Mouse (Mus musculus) neural tube, embryonic 13.5 days (tissue): Measurements from ENCODE around the gene Mtnr1b. TPM values are rescaled to one million over a fixed set of nuclear protein-coding genes. Genes with fewer than 3 reads are reported as not detected.

Experiments used
- ATAC-seq: fragments of 200-750 bp; cut with Nextera tagmentation; 2 replicates; pipeline ENCODE4 v1.8.0; 2017; ENCODE audit warnings: low read depth, mild to moderate bottlenecking, moderate TSS enrichment, moderate library complexity
- H3K27ac ChIP-seq: fragments of 300-500 bp; sonication (generic); replicated peaks from 2 replicates; pipeline ENCODE4 v1.5.1; 2015; ENCODE audit warnings: moderate library complexity, mild to moderate bottlenecking, inconsistent platforms
- H3K27me3 ChIP-seq: fragments of 300-500 bp; sonication (generic); 2 replicates; pipeline ENCODE4 v1.6.1; 2015; ENCODE audit warnings: mild to moderate bottlenecking, inconsistent platforms
- H3K36me3 ChIP-seq: fragments of 300-500 bp; sonication (generic); 2 replicates; pipeline ENCODE4 v1.6.1; 2015; ENCODE audit warnings: mild to moderate bottlenecking, inconsistent platforms
- H3K4me1 ChIP-seq: fragments of 300-500 bp; sonication (generic); replicated peaks from 2 replicates; pipeline ENCODE4 v1.6.1; 2015; ENCODE audit warnings: inconsistent platforms
- H3K4me2 ChIP-seq: fragments of 300-500 bp; sonication (generic); 2 replicates; pipeline ENCODE4 v1.6.1; 2015; ENCODE audit warnings: inconsistent platforms, mild to moderate bottlenecking, moderate library complexity
- H3K4me3 ChIP-seq: fragments of 300-500 bp; sonication (generic); 2 replicates; pipeline ENCODE4 v1.5.1; 2015; ENCODE audit warnings: mild to moderate bottlenecking, inconsistent platforms
- H3K9ac ChIP-seq: fragments of 300-500 bp; sonication (generic); 2 replicates; pipeline ENCODE4 v1.6.1; 2015; ENCODE audit warnings: moderate library complexity, mild to moderate bottlenecking, inconsistent platforms
- H3K9me3 ChIP-seq: fragments of 300-500 bp; sonication (generic); 2 replicates; pipeline ENCODE4 v1.6.1; 2016; ENCODE audit warnings: inconsistent platforms
- WGBS: fragments of 180-500 bp; shearing (Covaris S2); methylation state at CpG from one replicate; pipeline ENCODE4 v1.1.7; 2015; 5-methylcytosine and 5-hydroxymethylcytosine counted together
- polyA plus RNA-seq: library from polyadenylated mRNA; unstranded; fragments of >200 nt; fragmentation: Nextera tagmentation; extraction: Ambion mirVana; gene quantifications from 2 replicates; pipeline ENCODE4 v1.2.1, GENCODE M21; 2015

The Mtnr1b gene
- polyA plus RNA-seq, 1 experiment from 2014 or later: not detected

DNA sequence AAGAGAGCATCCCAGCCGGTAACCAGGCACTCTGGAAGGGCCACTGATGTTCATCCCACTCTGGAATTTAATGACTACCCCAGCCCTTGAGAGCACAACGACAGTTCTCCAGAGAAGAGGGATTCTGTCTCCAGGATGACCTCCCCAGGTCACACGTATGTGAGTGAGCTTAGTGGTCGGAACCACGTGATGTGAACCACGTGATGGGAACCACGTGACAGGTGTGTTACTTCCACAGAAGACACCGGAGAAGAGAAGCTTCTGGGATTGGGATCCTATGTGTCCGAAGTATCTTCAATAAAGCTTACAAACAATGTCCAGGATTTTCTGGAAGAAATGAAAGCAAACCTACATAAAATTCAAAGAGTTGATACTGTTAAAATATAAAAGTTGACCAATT is 82.3 kb downstream of the Mtnr1b start:
- Histone ChIP-seq H3K4me1 (no peaks in the 10 kb centered on the region), H3K4me2 (no peak overlapping the region), H3K9ac (no peak overlapping the region), H3K36me3 (no peaks in the 10 kb centered on the region), H3K4me3 (no peak overlapping the region), H3K27ac (no peak overlapping the region), H3K9me3 (no peaks in the 10 kb centered on the region), H3K27me3 (no peaks in the 10 kb centered on the region)
- 88% methylated on average over 9 of the region's 9 CpGs for WGBS
- ATAC-seq: no peak

DNA sequence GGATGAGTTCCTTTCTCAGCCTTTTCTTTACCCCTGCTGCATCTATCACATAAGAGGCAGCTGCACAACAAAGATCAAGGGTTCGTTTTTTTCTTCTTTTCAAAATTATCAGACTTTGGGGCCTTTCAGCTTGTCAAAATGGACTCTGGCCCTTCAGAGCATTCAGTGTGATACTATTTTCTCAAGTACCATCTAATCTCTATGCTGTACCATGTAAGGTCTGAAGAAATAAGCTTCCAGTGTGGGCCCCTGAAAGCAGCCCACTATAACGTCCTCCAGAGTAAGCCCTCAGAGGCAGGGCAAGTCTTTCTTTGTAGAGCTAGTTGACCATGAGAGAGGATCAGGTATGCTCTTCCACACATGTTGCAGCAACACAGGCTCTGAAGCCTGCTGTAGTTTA is 87.7 kb downstream of the Mtnr1b start:
- H3K4me1 ChIP-seq: no peaks in the 10 kb centered on the region
- WGBS: 75% methylated on average over 2 of the region's 2 CpGs
- H3K27ac ChIP-seq: no peak overlapping the region
- ATAC-seq: no peak
- no peak overlapping the region for H3K4me2 ChIP-seq
- H3K36me3 ChIP-seq: no peaks in the 10 kb centered on the region
- no peak overlapping the region for H3K9ac ChIP-seq
- H3K4me3 ChIP-seq: no peak overlapping the region
- H3K27me3 ChIP-seq: no peaks in the 10 kb centered on the region
- no peaks in the 10 kb centered on the region for H3K9me3 ChIP-seq

DNA sequence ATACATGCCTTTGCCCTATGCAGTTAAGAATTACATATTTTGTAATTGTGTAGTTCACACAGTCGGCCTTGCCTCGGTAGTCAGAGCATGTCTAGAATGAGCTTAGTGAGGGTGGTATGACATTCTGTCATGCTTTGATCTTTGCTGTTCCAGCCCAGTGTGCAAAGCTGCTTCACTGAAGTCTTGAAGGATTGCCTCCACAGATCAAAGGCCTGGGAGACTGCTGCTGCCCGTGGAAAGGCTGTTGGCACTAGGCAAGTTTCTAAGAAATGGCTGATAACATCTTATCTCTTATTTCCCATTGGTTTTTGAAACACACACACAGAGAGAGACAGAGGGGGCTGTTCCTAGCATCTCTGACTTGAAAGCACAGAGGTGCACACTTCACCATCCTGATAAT is 88.2 kb downstream of the Mtnr1b start:
- no peaks in the 10 kb centered on the region for H3K9me3 ChIP-seq
- 86% methylated on average over 3 of the region's 3 CpGs for WGBS
- no peak for ATAC-seq

DNA sequence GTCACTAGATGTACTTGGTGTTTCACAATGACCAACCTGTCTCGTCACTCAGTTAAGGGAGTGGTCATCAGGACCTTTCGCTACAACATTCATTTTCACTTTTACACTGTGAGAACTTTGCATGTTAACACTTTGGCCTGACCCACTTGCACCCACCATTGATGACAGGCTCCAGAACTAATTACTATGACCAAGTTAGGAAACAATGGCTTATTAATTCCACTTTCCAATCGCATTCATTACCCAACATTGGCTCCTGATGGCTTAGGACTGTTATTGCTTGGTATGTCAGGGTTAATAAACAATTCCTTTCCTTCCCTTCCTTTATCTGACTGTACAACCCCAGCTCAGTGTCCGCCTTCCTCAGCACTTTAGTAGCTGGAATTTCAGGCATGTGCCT is 92.4 kb downstream of the Mtnr1b start:
- Histone ChIP-seq H3K4me3 (no peak overlapping the region), H3K9ac (no peak overlapping the region), H3K4me2 (no peak overlapping the region), H3K27ac (no peak overlapping the region), H3K9me3 (no peaks in the 10 kb centered on the region), H3K4me1 (no peaks in the 10 kb centered on the region), H3K36me3 (no peaks in the 10 kb centered on the region), H3K27me3 (no peaks in the 10 kb centered on the region)
- ATAC-seq: no peak
- 67% methylated on average over 4 of the region's 4 CpGs for WGBS

More for the DNA sequence above, 88.2 kb downstream of the Mtnr1b start:
- H3K36me3 ChIP-seq: no peaks in the 10 kb centered on the region
- H3K4me2 ChIP-seq: no peak overlapping the region
- H3K9ac ChIP-seq: no peak overlapping the region
- no peak overlapping the region for H3K27ac ChIP-seq
- no peak overlapping the region for H3K4me3 ChIP-seq
- H3K4me1 ChIP-seq: no peaks in the 10 kb centered on the region
- no peaks in the 10 kb centered on the region for H3K27me3 ChIP-seq

DNA sequence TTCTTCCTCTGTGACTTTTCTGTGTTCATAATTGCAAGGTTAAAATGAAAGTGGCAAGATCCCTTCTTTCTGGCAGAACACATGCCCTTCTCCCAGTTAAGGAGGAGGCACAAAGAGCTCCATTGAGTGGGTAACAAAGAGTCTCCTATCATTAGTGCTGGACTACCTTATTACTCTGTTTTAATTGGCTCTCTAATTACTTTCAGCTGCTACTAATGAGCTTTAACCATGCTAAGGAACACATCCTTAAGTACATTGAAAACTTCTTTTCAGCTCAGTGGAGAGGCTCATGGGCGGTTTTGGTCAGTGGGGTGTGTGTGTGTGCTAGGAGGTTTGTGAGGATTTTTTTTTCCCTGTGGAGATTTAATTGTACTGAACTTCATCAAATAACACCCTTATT is 99.4 kb downstream of the Mtnr1b start:
- peaks cover 4% of the 10 kb centered on the region; the same call in 1 of the 2 replicates for H3K4me1 ChIP-seq
- no peak for ATAC-seq
- no peak overlapping the region for H3K4me3 ChIP-seq
- H3K27me3 ChIP-seq: no peaks in the 10 kb centered on the region
- no peaks in the 10 kb centered on the region for H3K36me3 ChIP-seq
- H3K9ac ChIP-seq: no peak overlapping the region
- H3K4me2 ChIP-seq: no peak overlapping the region
- no peaks in the 10 kb centered on the region for H3K9me3 ChIP-seq
- no peak overlapping the region for H3K27ac ChIP-seq
- WGBS: 49% methylated on average over 1 of the region's 1 CpGs

Other genes starting within 250 kb of the Mtnr1b start
- 0.14 and 0.25 TPM in 2 replicates for gene Deup1, start 246.6 kb downstream of the Mtnr1b start, polyA plus RNA-seq
- gene Slc36a4, start 164.8 kb downstream of the Mtnr1b start, polyA plus RNA-seq: 18.8 and 23.4 TPM in 2 replicates